Mouse (Mus musculus) ZHBTc4 (cell line): Measurements from ENCODE around the gene Olfr1278.
"Not testable (repeated sequence)": the region's sequence is repeated elsewhere in the genome, so short reads cannot be mapped to it uniquely, and the experiment has no call there.

Source experiments
- DNase-seq: peaks from one replicate; pipeline ENCODE4 v3.0.0-alpha.2; 2011; ENCODE audit warnings: low read depth, low spot score

Gene Olfr1278

GRCm38 (mm10) chr2:111289836-111290235 is at the start of gene Olfr1278:
TSS of gene Olfr1278 (plus strand) at chr2:111290136.
- no peak for DNase-seq

DNA sequence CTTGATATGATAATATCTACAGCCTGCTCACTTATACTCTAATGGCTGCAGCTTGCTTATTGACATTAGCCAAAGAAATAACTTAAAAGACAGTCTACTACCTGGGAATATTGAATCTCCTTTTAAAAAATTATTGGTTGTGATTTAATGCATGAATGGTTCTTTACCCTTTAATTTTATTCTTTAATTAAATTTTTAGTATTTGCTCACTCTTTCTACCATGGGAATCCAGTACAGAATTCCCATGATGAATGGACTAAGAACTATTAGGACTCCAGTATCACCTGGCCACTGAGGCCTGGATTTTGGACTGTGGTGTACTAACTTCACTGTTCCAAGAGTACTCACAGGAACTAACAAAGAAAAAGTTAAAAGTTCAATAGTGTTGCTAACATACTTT is 35.7 kb upstream of the Olfr1278 start, which contains the start of gene Olfr1276:
TSS of gene Olfr1276 (plus strand) at position 301 of the 400 bp plus-strand sequence.
- DNase-seq, result no peak

DNA sequence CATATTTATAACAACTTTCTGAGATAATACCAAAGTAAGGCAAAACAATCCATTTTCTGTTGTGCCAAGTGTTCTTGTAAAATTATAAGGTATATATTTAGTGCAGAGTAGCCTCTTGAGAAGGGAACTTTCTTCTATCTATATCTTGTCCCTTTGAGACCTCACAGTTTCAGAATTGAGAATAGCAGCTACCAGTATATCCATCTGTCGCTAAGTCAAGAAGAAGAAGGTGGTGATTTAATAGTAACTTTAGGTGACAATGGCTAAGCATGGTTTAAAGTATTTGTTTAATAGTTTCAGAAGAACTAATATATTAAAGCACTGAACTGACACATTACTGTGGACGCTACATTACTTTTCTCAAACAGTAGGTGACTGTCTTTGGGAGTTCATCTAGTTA is 15.9 kb upstream of the Olfr1278 start, which contains the start of gene Olfr1277:
TSS of gene Olfr1277 (minus strand) at position 101 of the 400 bp plus-strand sequence.
- DNase-seq, result no peak

DNA sequence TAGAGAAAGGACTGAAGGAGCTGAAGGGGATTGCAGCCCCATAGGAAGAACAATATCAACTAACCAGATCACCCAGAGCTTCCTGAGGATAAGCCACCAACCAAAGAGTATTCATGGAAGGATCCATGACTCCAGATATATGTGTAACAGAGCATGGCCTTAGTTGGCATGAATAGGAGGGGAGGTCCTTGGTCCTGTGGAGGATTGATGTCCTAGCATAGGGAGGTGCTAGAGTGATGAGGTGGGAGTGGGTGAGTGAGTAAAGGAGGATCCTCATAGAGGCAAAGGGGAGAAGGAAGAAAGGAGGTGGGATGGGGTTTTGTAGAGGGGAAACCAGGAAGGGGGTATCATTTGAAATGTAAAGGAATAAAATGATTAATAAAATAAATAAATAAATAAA is 8.6 kb downstream of the Olfr1278 start:
- DNase-seq, result no peak

- no peak for DNase-seq
These were observed 10.4 kb downstream of the Olfr1278 start, which contains the start of gene Olfr1279 for GRCm38 (mm10) chr2:111300374-111300773. TSS of gene Olfr1279 (plus strand) at chr2:111300635.

- DNase-seq, result peak; percentile 0
These were observed 23.8 kb downstream of the Olfr1278 start, which contains the start of gene Olfr1280 for GRCm38 (mm10) chr2:111313717-111314116. TSS of gene Olfr1280 (plus strand) at chr2:111314017.

GRCm38 (mm10) chr2:111326220-111326619 is 36.3 kb downstream of the Olfr1278 start, which contains the start of gene Olfr1281:
TSS of gene Olfr1281 (plus strand) at chr2:111326520.
- peak; percentile 4 for DNase-seq

GRCm38 (mm10) chr2:111333721-111334120 is 43.8 kb downstream of the Olfr1278 start:
- not testable (repeated sequence) for DNase-seq

DNA sequence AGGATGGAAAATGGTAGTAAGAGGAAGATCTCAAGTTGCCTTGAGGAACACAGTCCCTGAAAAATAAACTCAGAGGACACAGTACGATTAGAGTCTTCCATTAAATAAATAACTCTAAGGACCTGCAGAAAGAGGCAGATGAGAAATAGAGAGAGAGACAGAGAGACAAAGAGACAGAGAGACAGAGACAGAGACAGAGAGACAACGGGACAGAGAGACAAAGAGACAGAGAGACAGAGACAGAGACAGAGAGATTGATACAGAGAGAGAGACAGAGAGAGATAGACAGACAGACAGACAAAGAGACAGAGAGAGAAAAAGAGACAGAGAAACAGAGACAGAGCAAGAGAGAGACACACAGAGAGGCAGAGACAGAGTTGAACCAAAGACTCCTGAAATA is 46.0 kb downstream of the Olfr1278 start, which contains the start of gene Olfr1282:
TSS of gene Olfr1282 (minus strand) at position 101 of the 400 bp plus-strand sequence.
- DNase-seq, result no peak
